Mouse (Mus musculus) mouse embryonic stem cell (cell line): ENCODE results near the gene Ulk4.

Experiments
- in situ Hi-C, 2 experiments: fragments of 300-500 bp; cut with MboI; formaldehyde crosslinking; loops; 1 replicate in 1 of 2; 3 replicates in 1 of 2; pipeline ENCODE4 v1.14.3; 2019 to 2020; ENCODE audit warnings: low sequenced_read_pairs in 2 of 2, low pct_unique_long_range_greater_than_20kb in 1 of 2, mixed read lengths in 1 of 2; ENCODE audit not compliant: unreplicated experiment in 1 of 2

Gene Ulk4

DNA sequence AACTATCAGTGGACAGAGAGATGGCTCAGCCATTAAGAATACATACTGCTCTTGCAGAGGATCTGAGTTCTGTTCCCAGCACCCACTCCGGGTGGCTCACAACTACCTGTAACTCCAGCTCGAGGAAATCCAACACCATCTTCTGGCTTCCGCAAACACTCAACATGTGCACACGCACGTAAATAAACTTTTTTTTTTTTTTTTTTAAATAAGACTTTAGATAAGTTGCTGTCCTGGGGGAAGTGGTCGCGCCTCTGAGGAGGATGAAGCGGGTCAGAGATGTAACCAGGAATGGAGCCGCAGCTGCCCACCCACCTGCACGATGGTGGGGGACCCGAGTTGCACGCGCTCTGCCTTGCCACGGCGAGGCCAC, 266 bp downstream of the Ulk4 start:
- in situ Hi-C loops = no loop called here

DNA sequence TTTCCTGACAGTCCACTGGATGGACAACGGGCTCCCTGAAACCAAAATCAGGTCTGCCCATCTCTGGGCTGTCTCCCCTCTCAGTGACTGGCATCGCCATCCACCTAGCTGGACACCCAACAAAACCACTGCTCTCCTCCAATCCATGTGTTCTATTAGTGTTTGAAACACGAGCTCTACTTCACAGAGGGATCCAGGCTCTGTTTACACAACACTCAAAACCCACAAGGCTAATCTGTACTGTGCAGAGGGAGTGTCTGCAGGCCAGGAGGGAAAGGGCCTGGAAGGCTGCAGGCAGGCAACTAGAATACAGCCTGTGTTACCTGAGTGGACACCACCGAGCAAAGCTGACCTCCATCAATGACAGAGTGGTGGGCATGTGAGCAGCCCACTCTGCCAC, 5.4 kb downstream of the Ulk4 start:
- in situ Hi-C loops = loop anchor here in 1 of 2 experiments (25.0 kb wide), 1 partner anchor 341 kb away; no protein-coding TSS in a partner anchor

DNA sequence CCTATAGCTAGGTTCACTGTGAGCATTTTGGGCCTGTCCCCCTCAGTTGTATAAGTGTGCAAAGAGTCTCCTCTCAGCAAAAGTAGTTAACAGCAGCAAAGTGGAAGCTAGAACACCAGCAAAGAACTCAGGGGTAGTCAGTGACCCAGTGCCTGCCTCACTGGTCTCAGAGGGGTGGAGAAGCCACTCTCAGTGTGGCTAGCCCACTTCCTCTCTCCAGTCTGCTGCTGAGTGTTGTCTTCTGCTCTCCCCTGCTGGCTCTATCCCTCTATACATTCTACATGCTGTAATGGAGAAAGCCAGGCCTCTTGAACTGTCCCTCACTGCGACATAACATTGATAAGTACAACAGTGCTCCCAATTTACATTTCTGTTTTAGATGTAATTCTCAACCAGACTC, 5.8 kb downstream of the Ulk4 start:
- in situ Hi-C loops = loop anchor here in 1 of 2 experiments (25.0 kb wide), 1 partner anchor 341 kb away; no protein-coding TSS in a partner anchor

DNA sequence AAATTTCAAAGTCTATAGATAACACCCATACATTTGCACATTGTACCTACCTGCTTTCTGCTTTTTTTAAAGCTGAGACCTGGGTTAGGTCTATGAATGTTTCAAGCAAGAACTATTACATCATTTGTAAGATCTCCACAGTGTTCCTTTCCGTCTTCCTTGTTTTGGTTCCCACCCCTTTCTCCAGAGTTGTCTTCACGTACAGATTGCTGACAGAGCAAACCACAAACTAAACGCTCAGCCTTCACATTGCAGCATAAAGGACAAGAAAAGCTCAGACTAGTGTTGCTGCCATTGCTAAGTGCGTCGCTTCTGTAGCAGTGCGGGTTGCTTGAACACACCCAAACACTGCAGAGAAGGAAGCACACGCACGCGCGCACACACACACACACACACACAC, 11.7 kb downstream of the Ulk4 start:
- in situ Hi-C loops = loop anchor here in 1 of 2 experiments (25.0 kb wide), 1 partner anchor 347 kb away; no protein-coding TSS in a partner anchor

DNA sequence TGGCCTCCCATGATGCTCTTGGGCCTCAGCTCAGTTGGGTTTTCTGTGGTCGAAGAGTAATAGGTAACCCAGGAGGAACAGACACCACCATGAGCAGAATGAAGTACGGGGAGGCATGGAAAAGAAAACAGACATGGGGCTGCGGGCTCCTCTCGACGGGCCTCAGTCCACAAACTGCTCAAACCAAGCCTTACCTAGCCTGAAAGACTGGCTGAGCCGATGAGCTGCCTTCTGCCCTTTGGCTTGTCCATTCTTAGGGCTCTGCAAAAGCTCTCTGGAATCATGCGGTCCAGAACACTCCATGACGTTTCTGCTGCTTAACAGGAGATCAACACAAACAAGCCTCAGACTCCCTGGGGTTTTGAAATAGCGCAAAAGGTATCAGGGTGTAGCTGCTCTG, 19.9 kb downstream of the Ulk4 start:
- in situ Hi-C loops = loop anchor here (10.0 to 25.0 kb wide), 3 partner anchors 118 to 355 kb away; no protein-coding TSS in a partner anchor

DNA sequence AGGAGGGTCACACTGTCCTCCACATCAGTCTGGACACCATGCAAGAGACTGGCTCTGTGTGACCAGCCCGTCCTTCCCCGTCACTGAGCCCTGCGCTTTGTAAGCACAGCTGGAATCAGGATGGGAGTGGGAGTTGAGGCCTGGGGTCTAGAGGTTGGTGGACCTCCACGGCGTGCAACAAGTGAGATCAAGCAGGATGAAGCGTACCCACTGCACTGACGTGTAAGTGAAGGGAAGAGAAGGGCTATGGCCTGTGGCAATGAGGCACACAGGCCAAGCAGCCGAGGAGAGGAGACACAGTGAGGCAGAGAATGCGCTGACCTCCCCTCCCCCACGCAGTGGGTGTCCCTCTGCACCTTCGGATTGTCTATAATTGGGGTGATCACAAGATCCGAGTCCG, 22.2 kb downstream of the Ulk4 start:
- in situ Hi-C loops = loop anchor here (10.0 to 25.0 kb wide), 3 partner anchors 120 to 358 kb away; no protein-coding TSS in a partner anchor

DNA sequence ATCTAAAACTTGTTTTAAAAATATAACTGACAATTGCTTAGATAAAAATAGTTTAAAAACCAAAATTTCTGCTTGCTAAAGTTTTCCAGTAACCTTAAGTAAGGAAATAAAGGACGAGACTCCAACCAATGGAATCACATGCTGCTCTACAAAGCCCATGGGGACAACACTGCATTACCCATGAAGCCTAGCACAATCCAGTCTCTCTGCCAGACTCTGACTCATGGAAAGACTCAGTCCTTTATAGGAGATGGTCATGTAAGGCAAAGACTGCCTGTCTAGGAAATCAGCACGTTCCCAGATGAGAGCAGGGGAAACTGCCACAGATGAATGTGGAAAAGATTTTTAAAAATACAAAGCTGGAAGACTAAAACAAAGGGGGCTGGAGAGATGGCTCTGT, 23.0 kb downstream of the Ulk4 start:
- in situ Hi-C loops = loop anchor here (10.0 to 25.0 kb wide), 3 partner anchors 121 to 358 kb away; no protein-coding TSS in a partner anchor

DNA sequence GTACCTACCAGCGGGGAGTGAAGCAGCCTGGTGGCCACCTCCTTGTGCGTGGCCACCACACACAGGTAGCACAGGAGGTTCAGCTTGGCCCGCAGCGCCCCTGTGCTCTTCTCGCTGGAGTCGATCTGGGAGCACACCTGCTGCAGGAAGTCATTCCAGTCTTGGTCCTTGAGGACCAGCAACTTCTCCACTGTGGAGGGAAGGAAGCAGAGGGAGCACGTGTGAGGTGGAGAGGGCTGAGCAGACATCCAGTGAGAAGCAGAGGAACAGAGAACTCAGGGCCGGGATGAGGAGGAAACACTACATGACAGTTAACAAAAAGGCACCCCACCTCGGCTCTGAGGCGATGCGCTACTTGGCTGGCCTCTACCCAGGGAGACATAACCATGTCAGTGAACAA, 26.1 kb downstream of the Ulk4 start:
- in situ Hi-C loops = loop anchor here (10.0 to 25.0 kb wide), 3 partner anchors 124 to 361 kb away; no protein-coding TSS in a partner anchor

DNA sequence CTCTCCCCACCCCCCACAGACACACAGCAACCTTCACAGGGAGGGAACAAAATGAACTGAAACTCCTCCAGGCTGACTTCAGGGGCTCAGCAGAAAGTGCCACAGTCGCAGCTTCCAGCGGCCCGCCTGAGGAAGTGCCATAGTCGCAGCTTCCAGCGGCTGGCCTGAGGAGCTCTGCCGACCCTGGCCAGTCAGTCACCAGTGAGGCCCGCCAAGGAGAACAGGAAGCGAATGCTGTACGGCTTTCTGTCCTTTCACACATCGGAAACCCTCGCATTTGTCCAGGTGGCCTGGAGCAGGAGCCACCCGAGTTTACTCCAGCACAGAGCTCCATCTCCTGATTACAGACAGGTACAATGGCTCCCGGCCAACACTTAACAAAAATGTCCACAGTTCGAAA, 27.2 kb downstream of the Ulk4 start:
- in situ Hi-C loops = loop anchor here (10.0 to 25.0 kb wide), 5 partner anchors 55 to 362 kb away; no protein-coding TSS in a partner anchor

DNA sequence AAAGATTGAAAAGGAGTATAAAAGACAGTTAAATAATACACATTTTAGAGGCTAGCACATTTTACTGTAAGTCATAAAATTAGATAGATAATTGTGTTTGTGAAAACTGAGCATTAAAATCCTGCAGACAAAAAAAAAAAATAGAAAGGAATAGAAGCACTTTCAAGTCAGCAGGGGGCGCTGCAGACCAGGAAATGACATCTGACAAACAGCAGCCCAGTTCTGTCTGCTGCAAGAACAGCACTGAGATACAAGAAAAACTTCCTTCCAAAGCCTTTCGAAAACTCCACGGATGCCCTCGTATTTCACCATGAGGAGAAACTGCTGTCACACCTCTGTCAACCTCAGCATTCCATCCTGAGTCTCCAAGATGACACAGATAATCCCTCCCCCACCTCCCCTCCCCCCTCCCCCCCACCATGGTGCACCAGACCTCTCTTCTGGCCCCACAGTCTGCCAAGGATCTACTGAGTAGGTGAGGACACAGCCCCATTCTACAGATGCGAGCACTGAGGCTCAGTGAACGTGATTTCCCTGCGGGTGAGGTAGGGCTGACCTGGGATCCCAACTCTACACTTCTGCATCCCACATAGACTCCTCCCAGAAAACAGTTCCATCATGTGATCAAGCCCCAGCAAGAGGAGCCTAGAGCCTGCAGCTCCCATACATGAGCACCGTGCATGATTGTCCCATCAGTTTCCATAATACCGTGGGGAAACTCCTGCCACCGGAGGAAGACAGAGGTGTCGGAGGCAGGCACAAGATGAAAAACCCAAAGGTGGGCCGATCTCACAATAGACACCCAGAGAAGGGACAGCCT, 28.8 kb downstream of the Ulk4 start:
- in situ Hi-C loops = loop anchor here (10.0 kb wide), 2 partner anchors 53 to 347 kb away; no protein-coding TSS in a partner anchor

DNA sequence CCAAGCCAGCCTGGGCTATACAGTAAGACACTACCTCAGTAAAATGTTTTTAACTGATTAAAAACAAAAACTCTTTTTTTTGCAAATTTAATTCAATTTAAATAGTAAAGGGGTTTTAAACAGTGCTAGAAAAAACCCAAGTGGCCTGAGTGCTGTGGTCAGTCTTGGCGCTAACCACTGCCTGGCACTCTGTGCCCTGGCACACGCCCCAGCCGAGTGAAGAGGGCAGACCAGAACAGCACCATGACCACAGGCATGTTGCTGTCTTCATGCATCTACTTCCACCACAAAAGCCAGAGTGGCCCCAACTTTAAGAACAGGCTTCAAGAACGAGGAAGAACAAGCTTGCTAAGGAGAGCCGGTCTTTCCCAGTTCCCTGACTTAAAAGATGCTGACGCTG, 29.9 kb downstream of the Ulk4 start:
- in situ Hi-C loops = loop anchor here (10.0 kb wide), 2 partner anchors 52 to 348 kb away; no protein-coding TSS in a partner anchor

DNA sequence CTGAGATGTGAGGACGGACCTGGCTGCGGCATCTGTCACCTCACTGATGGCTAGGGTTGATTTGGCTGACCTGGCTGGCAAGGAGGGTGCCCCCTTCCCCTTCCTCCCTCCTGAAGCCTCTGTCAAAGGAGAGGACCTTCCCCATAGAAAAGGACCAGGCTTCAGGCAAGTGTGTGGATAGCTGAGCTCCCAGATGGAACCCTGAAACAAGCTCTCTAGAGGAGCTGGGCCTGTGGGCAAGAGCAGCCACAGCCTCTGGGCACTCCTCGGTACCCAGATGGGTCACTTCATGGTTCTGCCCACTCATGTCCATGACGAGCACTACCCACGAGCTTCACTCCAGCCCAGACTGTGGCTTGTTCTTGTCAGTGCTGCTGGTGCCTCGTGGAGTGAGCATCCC, 34.7 kb downstream of the Ulk4 start:
- in situ Hi-C loops = loop anchor here (10.0 kb wide), 2 partner anchors 48 to 352 kb away; no protein-coding TSS in a partner anchor

DNA sequence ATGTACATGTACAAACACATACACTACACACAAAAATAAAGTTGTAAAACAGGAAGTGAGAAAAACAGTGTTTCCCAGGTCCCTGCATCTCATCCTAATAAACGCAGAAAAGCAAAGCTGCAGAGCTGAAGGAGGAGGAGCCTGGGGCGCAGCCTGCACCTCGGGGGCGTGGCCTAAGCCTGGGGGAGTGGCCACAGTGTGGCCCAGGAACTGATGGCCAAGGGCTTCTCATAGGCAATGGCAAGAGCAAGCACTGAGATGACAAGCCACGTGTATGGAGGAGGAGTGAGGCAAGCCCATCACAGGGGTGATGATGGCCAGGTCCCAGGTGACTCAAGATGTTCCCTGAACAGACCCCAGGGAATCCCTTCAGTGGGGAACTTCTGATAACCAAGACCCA, 35.2 kb downstream of the Ulk4 start:
- in situ Hi-C loops = loop anchor here (10.0 kb wide), 2 partner anchors 47 to 353 kb away; no protein-coding TSS in a partner anchor

DNA sequence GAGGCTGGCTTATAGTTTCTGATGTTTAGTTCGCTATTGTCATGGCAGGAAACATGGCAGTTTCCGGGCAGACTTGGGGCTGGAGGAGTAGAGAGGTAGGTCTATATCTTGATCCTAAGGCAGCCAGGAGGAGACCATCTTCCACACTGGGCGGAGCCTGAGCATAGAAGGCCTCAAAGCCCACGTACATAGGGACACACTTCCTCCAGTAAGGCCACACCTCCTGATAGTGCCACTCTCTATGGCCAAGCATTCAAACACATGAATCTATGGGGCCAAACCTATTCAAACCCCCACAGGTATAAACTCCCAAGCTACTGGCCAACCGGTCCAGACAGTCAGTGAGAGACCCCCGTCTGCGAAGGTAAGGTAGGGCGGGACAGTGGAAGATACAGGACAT, 35.6 kb downstream of the Ulk4 start:
- in situ Hi-C loops = loop anchor here (10.0 kb wide), 2 partner anchors 47 to 353 kb away; no protein-coding TSS in a partner anchor

DNA sequence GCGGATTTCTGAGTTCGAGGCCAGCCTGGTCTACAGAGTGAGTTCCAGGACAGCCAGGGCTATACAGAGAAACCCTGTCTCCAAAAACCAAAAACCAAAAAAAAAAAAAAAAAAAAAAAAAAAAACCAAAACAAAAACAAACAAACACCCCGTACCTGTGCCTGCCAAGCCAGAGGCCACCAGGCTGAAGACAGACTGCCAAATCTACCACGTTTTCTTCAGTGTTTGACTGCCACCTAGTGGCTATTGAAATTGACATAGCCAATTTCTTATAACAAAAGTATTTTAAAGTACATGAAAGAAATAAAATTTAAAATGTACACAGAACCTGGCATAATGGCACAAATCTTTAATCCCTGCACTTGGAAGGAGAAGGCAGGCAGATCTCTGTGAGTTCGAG, 36.8 kb downstream of the Ulk4 start:
- in situ Hi-C loops = loop anchor here (10.0 kb wide), 2 partner anchors 45 to 355 kb away; no protein-coding TSS in a partner anchor

DNA sequence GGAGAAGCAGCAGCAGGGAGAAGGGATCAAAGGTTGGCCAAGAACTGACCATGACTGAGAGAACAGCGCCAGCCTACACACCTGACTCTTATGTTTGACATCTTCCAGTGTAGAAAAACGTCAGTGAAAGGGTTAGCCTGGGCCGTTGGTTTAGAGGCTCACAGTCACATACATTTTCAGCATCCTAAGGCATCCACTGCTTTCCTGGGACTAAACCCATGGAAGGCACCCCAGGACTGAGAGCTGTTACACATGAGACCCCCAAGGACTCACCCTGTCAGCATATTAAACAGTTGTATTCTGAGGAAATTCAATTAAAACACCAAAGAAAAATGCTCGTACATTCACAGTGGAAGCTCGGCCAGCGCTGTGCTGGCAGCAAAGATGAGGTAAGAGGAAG, 37.4 kb downstream of the Ulk4 start:
- in situ Hi-C loops = no loop called here

DNA sequence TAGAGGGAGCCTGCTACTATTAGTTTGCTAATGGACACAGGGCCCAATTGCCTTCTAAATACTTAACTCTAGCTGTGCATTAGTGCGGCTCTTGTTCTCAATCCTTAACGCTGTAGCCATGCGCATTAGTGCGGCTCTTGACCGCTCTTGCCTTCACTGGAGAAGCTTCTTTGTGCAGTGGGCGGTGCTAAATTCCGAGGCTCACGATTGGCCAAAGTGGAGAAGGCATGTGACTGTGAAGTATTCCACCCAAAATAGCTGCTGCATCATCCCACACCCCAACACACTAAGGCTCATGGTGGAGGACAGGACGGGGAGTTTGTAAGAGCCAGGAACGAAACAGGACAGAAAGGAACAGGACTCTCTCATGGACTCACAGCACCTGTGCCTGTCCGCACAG, 58.4 kb downstream of the Ulk4 start:
- in situ Hi-C loops = no loop called here

DNA sequence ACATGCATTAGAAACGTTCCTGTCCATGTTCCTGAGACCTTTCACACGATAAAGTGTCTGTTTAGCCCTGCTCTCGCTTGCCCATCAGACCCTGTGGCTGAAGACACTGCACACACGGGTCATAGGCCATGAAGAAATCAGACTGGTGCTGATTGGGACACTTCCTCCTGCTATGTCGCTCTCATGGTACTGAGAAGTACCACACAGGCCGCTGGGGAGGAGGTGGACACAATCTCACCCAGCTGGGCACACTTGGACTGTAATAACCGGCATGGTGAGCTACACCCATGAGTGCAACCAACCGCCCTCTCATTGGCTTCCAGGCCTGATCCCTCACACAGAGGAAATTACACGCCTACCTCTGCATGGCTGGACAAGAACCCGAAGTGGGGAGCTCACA, 58.8 kb downstream of the Ulk4 start:
- in situ Hi-C loops = no loop called here

DNA sequence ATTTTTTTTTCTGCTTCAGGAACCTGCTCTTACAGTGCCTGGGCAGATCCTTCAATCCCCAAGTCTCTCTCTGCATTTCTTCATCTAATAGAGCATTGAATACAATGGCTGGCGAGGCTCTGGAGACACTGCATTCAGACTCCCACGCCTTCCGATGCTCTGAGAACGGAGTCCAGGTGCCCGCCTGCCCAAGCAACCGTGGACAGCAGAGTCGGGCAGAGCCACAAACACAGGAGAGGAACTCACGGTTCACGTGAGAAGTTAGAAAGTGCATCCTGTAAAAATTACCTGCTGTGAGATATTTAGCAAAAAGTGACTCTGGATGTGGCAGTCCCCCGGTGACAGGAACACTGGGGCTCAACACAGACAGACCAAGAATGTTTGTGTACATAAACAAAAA, 59.3 kb downstream of the Ulk4 start:
- in situ Hi-C loops = no loop called here
